Mouse (Mus musculus) liver, adult 10 weeks (tissue): Measurements from ENCODE around the gene Lmnb2. TPM values are rescaled to one million over a fixed set of nuclear protein-coding genes. Genes with fewer than 3 reads are reported as not detected.

ENCODE experiments used
- polyA plus RNA-seq: library from polyadenylated mRNA; stranded (reverse); fragments of 350-450 nt; fragmentation: Illumina TruSeq; extraction: RNeasy Lipid Tissue Mini Kit (QIAGEN cat#74804); gene quantifications from one replicate; pipeline ENCODE4 v1.2.3, GENCODE M21; 2014; ENCODE audit warnings: low read depth, low replicate concordance

The Lmnb2 gene
- 0.19 TPM for polyA plus RNA-seq

DNA sequence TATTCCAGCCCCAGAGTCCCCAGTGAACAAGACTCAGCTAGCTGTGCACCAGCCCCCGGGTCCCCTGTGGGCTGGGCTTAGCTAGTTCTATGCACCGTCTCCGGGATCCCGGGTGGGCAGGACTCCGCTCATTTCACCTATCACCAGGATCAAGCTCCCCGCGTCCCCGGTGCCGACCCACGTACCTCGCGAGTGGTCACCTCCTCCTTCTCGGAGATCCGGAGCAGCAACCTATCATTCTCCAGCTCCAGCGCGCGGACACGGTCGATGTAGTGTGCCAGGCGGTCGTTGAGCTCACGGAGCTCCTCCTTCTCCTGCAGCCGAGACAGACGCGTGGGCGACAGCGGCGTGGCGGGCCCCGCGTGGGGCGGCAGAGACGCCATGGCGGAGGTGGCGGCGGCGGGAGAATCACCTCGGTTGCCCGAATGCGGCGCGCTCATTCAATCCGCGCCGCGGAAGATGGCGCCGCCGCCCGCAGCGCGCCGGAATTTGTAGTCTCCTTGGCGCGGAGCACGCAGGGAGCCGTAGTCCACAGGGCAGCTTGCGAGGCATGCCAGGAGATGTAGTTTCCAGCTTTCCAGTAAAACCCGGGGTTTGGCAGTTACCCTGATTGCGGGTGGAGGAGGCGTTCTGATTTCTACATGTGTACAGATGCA is at the start of gene Lmnb2:
Gene Lmnb2, minus strand, starts transcription at position 467 of the 656 bp plus-strand sequence.

DNA sequence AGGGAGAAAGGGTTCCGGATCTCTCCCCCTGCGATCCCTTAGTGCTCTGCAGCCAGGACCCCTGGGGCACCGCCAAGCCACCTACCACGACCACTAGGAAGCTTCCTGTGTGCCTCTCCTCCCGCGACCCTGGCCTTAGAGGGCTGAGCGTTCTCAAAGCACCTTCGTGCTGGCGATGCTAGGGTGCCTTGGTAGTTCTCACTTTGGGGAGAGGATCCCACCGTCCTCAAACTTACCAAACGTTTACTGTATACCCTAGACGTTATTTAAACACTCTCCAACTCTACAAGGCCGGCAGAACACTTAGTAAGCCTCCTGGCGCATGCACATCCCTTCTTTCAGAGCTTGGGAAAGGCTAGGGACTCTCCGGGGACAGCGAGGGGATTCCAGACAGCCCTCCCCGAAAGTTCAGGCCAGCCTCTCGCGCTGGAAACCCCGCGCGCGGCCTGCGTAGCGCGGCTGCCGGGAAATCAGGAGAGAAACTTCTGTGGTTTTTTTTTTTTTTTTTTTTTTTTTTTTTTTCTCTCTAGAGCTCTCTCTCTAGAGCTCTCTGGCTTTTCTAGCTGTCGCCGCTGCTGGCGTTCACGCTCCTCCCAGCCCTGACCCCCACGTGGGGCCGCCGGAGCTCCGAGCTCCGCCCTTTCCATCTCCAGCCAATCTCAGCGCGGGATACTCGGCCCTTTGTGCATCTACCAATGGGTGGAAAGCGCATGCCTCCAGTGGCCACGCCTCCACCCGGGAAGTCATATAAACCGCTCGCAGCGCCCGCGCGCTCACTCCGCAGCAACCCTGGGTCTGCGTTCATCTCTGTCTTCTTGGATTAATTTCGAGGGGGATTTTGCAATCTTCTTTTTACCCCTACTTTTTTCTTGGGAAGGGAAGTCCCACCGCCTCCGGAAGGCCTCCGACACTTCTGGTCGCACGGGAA is 11.5 kb upstream of the Lmnb2 start, which contains the start of gene Gadd45b:
Gene Gadd45b, plus strand, starts transcription at position 775 of the 928 bp plus-strand sequence.

GRCm38 (mm10) chr10:80900318-80901247 is 17.5 kb downstream of the Lmnb2 start, which contains the start of gene Timm13:
Gene Timm13, minus strand, starts transcription at chr10:80900969.

DNA sequence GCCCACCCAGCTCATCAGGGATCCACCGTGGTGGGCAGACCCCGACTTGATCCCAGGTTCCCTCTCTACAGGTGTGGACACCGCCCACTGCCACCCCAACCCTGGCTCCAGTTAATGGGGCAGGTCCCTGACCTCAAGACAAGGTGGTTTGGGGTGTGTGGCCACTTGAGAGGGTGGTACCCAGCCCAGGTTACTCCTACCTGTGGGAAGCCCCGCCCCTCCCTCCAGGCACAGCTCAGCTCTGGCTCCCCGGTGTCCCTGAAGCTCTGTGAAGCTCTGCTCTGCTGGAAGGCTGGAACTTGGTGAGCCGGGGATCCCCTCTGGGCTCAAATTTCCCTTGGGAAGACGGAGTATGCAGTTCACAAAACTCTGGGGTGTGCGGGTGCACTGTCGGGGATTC is 46.5 kb downstream of the Lmnb2 start, which contains the start of gene Tmprss9:
Gene Tmprss9, plus strand, starts transcription at position 268 of the 400 bp plus-strand sequence.

GRCm38 (mm10) chr10:80854913-80855748 is 62.9 kb downstream of the Lmnb2 start, which contains the start of the genes Lsm7 and Sppl2b:
Gene Lsm7, minus strand, starts transcription at chr10:80855209.
Gene Sppl2b, plus strand, starts transcription at chr10:80855275.

Other genes starting within 250 kb of the Lmnb2 start
- gene Mknk2, start 240.1 kb downstream of the Lmnb2 start, polyA plus RNA-seq, result 3.1 TPM
- gene Mob3a, start 216.3 kb downstream of the Lmnb2 start, polyA plus RNA-seq, result 1.0 TPM
- gene Izumo4, start 216.1 kb downstream of the Lmnb2 start, polyA plus RNA-seq, result 2.7 TPM
- 7.5 TPM for gene Ap3d1, start 176.0 kb downstream of the Lmnb2 start, polyA plus RNA-seq
- 1.1 TPM for gene Dot1l, start 163.0 kb downstream of the Lmnb2 start, polyA plus RNA-seq
- gene Sf3a2, start 120.0 kb downstream of the Lmnb2 start, polyA plus RNA-seq, result 1.1 TPM
- gene Plekhj1, start 119.6 kb downstream of the Lmnb2 start, polyA plus RNA-seq, result 5.0 TPM
- gene Amh, start 113.0 kb downstream of the Lmnb2 start, polyA plus RNA-seq, result not detected
- not detected for gene Jsrp1, start 104.7 kb downstream of the Lmnb2 start, polyA plus RNA-seq
- gene Oaz1, start 91.6 kb downstream of the Lmnb2 start, polyA plus RNA-seq, result 152 TPM
- gene Lingo3, start 74.2 kb downstream of the Lmnb2 start, polyA plus RNA-seq, result not detected
- 5.6 TPM for gene Lsm7, start 63.0 kb downstream of the Lmnb2 start, polyA plus RNA-seq
- gene Sppl2b, start 63.0 kb downstream of the Lmnb2 start, polyA plus RNA-seq, result 0.58 TPM
- gene Tmprss9, start 46.4 kb downstream of the Lmnb2 start, polyA plus RNA-seq, result not detected
- 0.45 TPM for gene Timm13, start 17.3 kb downstream of the Lmnb2 start, polyA plus RNA-seq
- 2.0 TPM for gene Gadd45b, start 11.8 kb upstream of the Lmnb2 start, polyA plus RNA-seq
- 0.21 TPM for gene Gng7, start 96.7 kb upstream of the Lmnb2 start, polyA plus RNA-seq
- not detected for gene Diras1, start 107.4 kb upstream of the Lmnb2 start, polyA plus RNA-seq
- 0.29 TPM for gene Slc39a3, start 119.2 kb upstream of the Lmnb2 start, polyA plus RNA-seq
- 2.6 TPM for gene Sgta, start 141.9 kb upstream of the Lmnb2 start, polyA plus RNA-seq
- 0.37 TPM for gene Thop1, start 151.8 kb upstream of the Lmnb2 start, polyA plus RNA-seq
- 52.3 TPM for gene Creb3l3, start 180.6 kb upstream of the Lmnb2 start, polyA plus RNA-seq
- 3.6 TPM for gene Map2k2, start 187.7 kb upstream of the Lmnb2 start, polyA plus RNA-seq
- 6.0 TPM for gene Zbtb7a, start 217.0 kb upstream of the Lmnb2 start, polyA plus RNA-seq
- 0.61 TPM for gene Pias4, start 249.7 kb upstream of the Lmnb2 start, polyA plus RNA-seq